Mouse (Mus musculus): ENCODE data around the gene Mrtfa. TPM values are rescaled to one million over a fixed set of nuclear protein-coding genes. Genes with fewer than 3 reads are reported as not detected.

Gene Mrtfa
- total RNA-seq, 2 experiments from 2014 or later: 56.9 to 79.7 TPM

GRCm38 (mm10) chr15:81199372-81199959 is 8.9 kb upstream of the Mrtfa start:
- intact Hi-C loops (cut with DNase I): loop anchor here (2.0 kb wide), 2 partner anchors 133 to 173 kb away; no protein-coding TSS in a partner anchor
- DNase-seq (ENCODE audit: low spot score in 2 of 2): peak in 1 of 2 experiments; percentile 45

GRCm38 (mm10) chr15:81198447-81198846 is 7.9 kb upstream of the Mrtfa start:
- DNase-seq (ENCODE audit: low spot score in 2 of 2): no peak
- intact Hi-C loops (cut with DNase I): loop anchor here (2.0 kb wide), 2 partner anchors 132 to 172 kb away; no protein-coding TSS in a partner anchor

- no peak for DNase-seq (ENCODE audit: low spot score in 2 of 2)
- intact Hi-C loops (cut with DNase I): no loop called here
Observed at GRCm38 (mm10) chr15:81197197-81197596, 6.6 kb upstream of the Mrtfa start.

GRCm38 (mm10) chr15:81195447-81195846 is 4.9 kb upstream of the Mrtfa start:
- intact Hi-C loops (cut with DNase I): no loop called here
- no peak for DNase-seq (ENCODE audit: low spot score in 2 of 2)

GRCm38 (mm10) chr15:81194791-81195190 is 4.2 kb upstream of the Mrtfa start:
- intact Hi-C loops (cut with DNase I): no loop called here

GRCm38 (mm10) chr15:81192858-81193257 is 2.3 kb upstream of the Mrtfa start:
- intact Hi-C loops (cut with DNase I): no loop called here
- no peak for DNase-seq (ENCODE audit: low spot score in 2 of 2)

More at GRCm38 (mm10) chr15:81194791-81195190, 4.2 kb upstream of the Mrtfa start:
- no peak for DNase-seq (ENCODE audit: low spot score in 2 of 2)

- intact Hi-C loops (cut with DNase I): no loop called here
- no peak for DNase-seq (ENCODE audit: low spot score in 2 of 2)
Observed at GRCm38 (mm10) chr15:81192316-81192715, 1.8 kb upstream of the Mrtfa start.

- peak in 1 of 2 experiments; percentile 24 for DNase-seq (ENCODE audit: low spot score in 2 of 2)
- intact Hi-C loops (cut with DNase I): no loop called here
Observed at GRCm38 (mm10) chr15:81191303-81191702, 746 bp upstream of the Mrtfa start.

- DNase-seq (ENCODE audit: low spot score in 2 of 2): peak in 1 of 2 experiments; percentile 25
- intact Hi-C loops (cut with DNase I): no loop called here
Observed at GRCm38 (mm10) chr15:81190011-81190629, 437 bp downstream of the Mrtfa start.

- intact Hi-C loops (cut with DNase I): no loop called here
- no peak for DNase-seq (ENCODE audit: low spot score in 2 of 2)
Observed at GRCm38 (mm10) chr15:81189061-81189460, 1.5 kb downstream of the Mrtfa start.

GRCm38 (mm10) chr15:81184913-81185312 is 5.6 kb downstream of the Mrtfa start:
- intact Hi-C loops (cut with DNase I): no loop called here
- DNase-seq (ENCODE audit: low spot score in 2 of 2): no peak

- DNase-seq (ENCODE audit: low spot score in 2 of 2): no peak
- intact Hi-C loops (cut with DNase I): no loop called here
Observed at GRCm38 (mm10) chr15:81181233-81181632, 9.3 kb downstream of the Mrtfa start.

- intact Hi-C loops (cut with DNase I): no loop called here
Observed at GRCm38 (mm10) chr15:81179523-81179922, 11.0 kb downstream of the Mrtfa start.

GRCm38 (mm10) chr15:81178703-81179102 is 11.9 kb downstream of the Mrtfa start:
- intact Hi-C loops (cut with DNase I): no loop called here
- no peak for DNase-seq (ENCODE audit: low spot score in 2 of 2)

More at GRCm38 (mm10) chr15:81179523-81179922, 11.0 kb downstream of the Mrtfa start:
- DNase-seq (ENCODE audit: low spot score in 2 of 2): no peak

- intact Hi-C loops (cut with DNase I): no loop called here
- peak in 1 of 2 experiments; percentile 30 for DNase-seq (ENCODE audit: low spot score in 2 of 2)
Observed at GRCm38 (mm10) chr15:81177860-81178259, 12.7 kb downstream of the Mrtfa start.

GRCm38 (mm10) chr15:81175633-81176032 is 14.9 kb downstream of the Mrtfa start:
- intact Hi-C loops (cut with DNase I): no loop called here
- no peak for DNase-seq (ENCODE audit: low spot score in 2 of 2)

- intact Hi-C loops (cut with DNase I): no loop called here
- DNase-seq (ENCODE audit: low spot score in 2 of 2): no peak
Observed at GRCm38 (mm10) chr15:81172259-81172658, 18.3 kb downstream of the Mrtfa start.

- intact Hi-C loops (cut with DNase I): no loop called here
- no peak for DNase-seq (ENCODE audit: low spot score in 2 of 2)
Observed at GRCm38 (mm10) chr15:81168735-81169134, 21.8 kb downstream of the Mrtfa start.

- DNase-seq (ENCODE audit: low spot score in 2 of 2): no peak
- intact Hi-C loops (cut with DNase I): no loop called here
Observed at GRCm38 (mm10) chr15:81167831-81168230, 22.7 kb downstream of the Mrtfa start.

- intact Hi-C loops (cut with DNase I): no loop called here
- no peak for DNase-seq (ENCODE audit: low spot score in 2 of 2)
Observed at GRCm38 (mm10) chr15:81166291-81166690, 24.3 kb downstream of the Mrtfa start.

All from left cerebral cortex, postnatal 36 days (tissue).